Mouse (Mus musculus) bone marrow macrophage, adult 2 months (primary cell): ENCODE measurements around the gene Gm42957.

Experiments
- CTCF ChIP-seq: IDR thresholded peaks from 2 replicates; pipeline ENCODE4 v1.5.1; 2012; ENCODE audit warnings: low read depth, mild to moderate bottlenecking, low read length, moderate library complexity
- POLR2A ChIP-seq: IDR thresholded peaks from 2 replicates; pipeline ENCODE4 v1.6.1; 2012; ENCODE audit warnings: mild to moderate bottlenecking, low read depth, low read length, borderline replicate concordance

- TF ChIP-seq CTCF = no peak
- no peak for TF ChIP-seq POLR2A
These were observed 39.2 kb downstream of the Gm42957 start for GRCm38 (mm10) chr3:96674442-96674841.
